Mouse (Mus musculus): ENCODE measurements around the gene Atg4d.
"Not testable (repeated sequence)": the region's sequence is repeated elsewhere in the genome, so short reads cannot be mapped to it uniquely, and the experiment has no call there.

Gene Atg4d

DNA sequence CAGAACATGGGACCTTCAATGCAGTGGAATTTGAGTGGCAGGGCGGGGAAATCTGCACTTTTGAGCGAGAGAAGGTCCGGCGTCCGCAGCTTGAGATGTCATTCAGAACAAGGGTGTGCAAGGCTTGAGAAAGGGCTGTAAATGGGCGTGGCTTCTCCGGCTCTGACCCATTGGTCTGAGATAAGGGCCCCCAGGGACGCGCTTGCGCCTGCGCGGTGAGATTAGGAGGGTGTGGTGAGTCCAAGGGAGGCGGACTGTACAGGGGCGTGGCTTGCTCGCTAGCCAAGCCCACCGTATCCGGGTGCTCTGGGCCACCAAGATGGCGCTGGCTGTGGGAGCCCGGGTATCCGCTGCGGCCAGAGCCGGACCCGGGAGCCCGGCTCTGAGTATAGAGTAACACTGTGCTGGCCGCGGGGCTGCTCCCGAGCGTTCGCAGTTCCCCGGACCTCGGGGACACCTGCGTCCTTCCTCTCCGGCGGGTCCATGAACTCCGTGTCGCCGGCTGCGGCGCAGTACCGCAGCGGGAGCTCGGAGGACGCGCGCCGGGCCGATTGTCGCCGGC is at the start of gene Atg4d:
Atg4d (plus strand) TSS at position 294 of the 562 bp plus-strand sequence.
- in situ Hi-C loops (cut with MboI, MseI) = no loop called here

DNA sequence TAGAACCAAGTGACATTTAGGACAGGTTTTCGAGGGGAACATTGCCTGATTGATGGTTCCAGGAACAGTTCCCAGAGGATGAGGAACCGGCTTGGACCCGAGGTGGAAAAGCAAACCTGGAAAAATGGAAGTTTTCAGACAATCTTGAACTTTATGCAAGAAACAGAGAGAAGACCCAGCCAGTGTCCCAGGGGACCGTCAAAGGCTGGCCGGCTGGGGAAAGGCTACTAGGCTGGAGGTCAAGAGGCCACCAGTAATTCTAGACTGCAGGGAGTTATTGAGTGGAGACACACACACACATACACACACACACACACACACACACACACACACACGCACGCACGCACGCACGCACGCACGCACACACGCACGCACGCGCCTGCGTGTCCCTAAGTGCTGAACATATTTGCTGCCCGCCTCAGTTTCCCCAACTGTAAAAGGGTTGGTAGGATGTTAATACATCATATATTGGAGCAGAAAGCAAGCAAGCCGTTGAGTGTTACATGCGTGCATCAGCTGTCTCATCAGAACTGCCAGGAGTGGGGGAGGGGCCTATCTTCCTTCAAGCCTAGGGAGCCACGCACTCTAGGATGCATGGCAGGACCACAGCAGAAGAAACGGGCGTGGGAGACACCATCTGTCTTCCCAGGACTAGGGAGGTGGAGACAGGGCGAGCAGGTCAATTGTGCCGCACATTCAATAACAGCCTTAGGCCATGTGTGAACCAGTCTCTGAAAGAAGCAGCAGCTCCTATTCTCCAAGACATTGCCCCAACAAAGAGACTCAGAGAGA is 48.8 kb upstream of the Atg4d start:
- in situ Hi-C loops (cut with MboI, MseI) = no loop called here

DNA sequence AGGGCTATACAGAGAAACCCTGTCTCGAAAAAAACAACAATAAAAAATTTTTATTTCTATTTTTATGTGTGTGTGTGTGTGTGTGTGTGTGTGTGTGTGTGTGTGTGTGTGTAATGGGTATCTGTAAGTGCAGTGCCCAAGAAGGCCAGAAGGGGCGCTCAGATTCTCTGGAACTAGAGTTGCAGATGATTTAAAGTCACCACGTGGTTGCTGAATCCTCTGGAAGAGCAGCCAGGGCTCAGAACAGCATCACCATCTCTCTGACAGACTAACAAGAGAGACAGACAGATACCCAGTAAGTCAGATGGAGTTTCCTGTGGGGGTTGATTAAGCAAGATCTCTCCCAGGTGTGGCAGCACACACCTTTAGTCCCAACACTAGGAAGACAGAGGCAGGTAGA is 45.3 kb upstream of the Atg4d start:
- in situ Hi-C loops (cut with MboI, MseI) = no loop called here

DNA sequence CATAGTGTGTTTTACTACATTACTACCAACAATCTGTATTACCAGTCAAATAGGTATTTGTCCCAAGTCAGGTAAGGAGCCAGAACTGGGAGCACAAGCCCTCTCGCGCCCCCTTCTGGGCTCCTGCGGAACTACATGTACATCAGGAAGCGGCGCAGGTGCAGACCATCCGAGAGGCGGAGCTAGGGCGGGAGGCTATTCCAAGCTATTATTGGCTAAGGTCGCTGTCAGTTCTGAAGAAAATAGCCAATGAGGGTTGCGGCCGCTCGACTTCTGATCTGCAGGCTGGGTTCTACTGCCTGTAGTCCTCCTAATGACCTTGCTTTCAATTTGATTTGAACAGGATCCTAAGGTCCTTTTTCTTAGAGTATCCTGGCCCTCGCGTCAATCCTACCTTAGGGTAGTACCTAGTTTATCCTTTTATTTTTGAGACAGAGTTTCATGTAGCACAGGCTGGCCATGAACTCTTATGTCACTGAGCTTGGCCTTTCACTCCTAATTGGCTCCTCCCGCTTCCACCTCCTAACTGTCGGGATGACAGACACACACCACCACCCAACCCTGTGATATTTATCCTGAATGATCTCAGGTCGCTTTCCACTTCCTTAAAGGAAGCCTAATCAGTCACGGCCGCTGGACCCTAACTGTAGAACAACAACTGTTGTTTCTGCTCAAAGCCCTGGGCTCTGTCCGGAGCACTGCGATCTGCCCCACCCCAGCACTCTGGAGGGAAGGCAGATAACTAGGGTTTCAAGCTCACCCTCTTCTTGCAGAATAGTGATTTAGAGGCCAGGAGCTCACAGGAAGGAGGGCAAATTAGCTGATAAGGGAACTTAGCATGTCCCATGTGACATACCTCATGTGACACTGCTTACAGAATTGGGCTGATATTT is 44.4 kb upstream of the Atg4d start:
- in situ Hi-C loops (cut with MboI, MseI) = no loop called here

DNA sequence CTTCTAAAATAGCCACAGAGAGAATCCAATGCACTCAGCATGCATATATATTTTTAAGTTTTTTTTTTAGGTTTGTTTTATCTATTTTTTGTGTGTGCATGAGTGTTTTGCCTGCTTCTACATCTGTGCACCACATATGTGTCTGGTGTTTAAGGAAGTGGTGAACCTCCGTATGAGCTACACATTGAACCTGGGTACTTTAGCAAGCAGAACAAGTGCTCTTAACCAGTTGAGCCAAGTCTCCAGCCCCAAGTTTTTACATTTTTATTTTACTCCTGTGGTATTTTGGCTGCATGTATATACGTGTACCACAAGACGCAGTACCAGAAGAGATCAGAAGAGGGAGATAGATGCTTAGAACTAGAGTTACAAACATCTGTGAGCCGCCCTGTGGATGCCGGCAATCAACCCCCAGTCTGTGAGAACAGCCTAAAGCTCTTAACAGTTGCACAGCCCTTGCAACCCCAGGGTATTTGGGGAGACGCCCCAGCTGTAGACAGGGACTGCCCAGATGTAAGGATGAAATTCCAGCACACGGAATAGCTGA is 43.6 kb upstream of the Atg4d start:
- in situ Hi-C loops (cut with MboI, MseI) = no loop called here

DNA sequence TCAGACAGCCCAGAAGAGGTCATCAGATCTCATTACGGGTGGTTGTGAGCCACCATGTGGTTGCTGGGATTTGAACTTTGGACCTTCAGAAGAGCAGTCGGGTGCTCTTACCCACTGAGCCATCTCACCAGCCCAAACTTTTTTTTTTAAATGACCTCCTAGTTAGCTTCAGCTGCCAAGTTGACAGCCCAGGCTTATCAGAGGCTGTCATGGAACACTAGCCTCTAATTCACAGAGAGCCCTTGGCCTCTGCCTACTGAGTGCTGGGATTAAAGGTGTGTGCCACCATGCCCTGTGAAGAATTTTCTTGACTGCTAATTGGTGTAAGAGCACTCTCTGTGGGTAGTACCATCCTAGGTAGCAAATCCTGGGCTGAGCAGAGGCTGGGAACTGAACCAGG is 41.6 kb upstream of the Atg4d start:
- in situ Hi-C loops (cut with MboI, MseI) = not testable (repeated sequence)

DNA sequence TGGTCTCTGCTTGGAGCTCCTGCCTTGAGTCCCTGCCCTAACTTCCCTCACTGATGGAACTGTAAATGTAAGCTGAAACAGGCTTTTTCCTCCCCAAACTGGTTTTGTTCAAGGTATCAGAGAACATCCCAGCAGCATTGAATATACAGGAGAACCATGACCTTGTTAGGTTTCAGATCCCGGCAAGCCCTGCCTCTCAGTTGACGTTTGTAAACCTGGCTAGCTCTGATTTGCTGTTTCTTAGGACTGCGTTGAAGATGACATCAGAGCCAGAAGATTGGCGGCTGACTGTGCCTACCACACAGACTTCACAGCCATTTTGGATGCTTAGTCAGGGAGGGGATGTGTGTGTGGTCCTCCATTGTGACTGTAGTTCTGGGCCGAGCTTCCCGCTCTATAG is 41.2 kb upstream of the Atg4d start:
- in situ Hi-C loops (cut with MboI, MseI) = no loop called here

DNA sequence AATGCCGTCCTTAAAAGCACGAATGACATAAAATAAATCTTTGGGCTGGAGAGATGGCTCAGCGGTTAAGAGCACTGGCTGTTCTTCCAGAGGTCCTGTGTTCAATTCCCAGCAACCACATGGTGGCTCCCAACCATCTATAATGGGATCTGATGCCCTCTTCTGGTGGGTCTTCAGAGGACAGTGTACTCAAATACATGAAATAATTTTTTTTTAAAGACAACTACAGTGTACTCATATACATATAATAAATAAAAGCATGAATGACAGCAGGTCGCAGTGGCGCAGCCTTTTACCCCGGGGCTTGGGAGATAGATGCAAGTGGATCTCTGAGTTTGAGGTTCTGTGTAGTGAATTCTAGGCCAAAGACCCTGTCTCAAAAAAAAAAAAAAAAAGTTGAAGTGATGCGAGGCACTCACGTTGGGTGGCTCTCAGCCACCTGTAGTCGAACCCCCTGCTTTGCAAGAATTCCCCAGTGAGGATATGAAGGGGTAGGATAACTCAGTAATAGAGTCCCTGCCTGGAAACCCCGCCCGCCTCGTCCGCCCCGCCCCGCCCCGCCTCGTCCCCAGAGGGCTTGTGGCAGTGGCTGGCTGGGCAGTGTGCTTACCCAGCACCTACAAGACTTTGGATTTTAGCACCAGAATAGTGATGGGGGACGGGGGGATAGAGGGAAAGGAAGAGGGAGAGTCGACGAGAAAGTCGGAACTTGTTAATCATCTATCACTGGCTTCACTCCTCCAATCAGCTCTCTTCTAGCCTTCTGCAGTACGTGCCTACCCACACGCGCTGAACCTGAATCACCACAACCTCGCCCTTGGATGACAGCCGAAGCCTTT is 40.3 kb upstream of the Atg4d start:
- in situ Hi-C loops (cut with MboI, MseI) = no loop called here

DNA sequence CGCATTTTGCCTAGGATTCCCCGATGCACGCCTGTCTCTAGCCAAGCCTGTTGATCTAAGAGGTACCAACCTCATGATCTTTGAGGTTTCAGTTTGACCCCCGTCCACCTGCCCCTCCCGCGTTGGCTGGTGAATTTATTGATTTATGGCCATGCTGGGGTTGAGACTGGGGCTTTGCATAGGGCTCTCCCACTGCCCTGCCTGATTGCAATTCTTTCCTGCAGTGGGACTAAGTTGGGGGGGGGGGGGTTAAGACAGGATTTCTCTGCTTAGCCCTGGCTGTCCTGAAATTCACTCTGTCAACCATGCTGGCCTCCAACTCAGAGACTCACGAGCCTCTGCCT is 39.7 kb upstream of the Atg4d start:
- in situ Hi-C loops (cut with MboI, MseI) = no loop called here

DNA sequence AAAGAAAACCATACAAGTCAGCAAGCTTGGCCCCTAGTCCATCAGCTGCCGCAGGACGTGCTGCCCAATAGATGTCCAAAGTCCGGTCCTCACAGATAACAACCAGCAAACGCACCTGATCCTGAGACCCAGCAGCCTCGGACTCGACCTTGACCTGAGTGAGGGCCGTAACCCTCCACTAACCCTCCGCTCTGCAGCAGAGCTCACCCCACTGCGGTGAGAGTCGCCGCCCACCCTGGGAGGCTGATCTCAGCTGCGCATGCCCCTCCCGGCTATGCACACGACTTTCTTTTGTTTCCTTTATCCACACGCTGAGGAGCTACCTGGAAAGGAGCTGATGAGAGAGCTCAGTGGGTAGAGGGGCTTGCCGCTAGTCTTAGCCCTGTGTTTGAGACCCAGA is 37.8 kb upstream of the Atg4d start:
- in situ Hi-C loops (cut with MboI, MseI) = no loop called here

DNA sequence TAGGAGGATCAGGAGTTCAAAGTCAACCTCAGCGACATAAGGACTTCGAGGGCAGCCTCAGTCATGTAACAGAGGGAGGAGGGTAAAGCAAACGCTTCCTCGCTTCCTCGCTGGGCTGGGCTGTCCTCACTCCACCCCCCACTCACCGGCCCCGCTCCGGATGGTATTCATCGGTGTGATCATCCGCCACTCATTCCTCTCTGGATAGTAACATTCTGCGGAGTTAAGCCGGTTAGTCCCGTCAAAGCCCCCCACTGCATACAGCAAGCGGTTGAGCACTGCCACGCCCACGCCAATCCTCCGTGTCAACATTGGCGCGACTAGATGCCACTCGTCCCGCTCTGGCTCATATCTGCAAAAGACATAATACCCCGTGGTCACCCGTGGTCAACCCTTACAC is 33.5 kb upstream of the Atg4d start:
- in situ Hi-C loops (cut with MboI, MseI) = no loop called here

DNA sequence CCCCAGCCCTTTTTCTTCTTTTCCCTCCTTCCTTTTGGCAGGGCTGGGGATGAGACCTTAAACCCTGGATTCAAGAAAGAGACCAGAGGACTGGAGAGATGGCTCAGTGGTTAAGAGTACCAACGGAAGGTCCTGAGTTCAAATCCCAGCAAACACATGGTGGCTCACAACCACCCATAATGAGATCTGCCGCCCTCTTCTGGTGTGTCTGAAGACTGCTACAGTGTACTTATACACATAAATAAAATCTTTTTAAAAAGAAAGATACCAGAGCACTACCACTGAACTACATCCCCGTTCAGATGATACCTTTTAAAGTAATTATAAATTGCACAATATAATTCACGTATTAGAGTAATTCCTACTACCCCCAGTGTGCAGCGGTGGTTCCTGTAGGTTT is 32.2 kb upstream of the Atg4d start:
- in situ Hi-C loops (cut with MboI, MseI) = no loop called here

DNA sequence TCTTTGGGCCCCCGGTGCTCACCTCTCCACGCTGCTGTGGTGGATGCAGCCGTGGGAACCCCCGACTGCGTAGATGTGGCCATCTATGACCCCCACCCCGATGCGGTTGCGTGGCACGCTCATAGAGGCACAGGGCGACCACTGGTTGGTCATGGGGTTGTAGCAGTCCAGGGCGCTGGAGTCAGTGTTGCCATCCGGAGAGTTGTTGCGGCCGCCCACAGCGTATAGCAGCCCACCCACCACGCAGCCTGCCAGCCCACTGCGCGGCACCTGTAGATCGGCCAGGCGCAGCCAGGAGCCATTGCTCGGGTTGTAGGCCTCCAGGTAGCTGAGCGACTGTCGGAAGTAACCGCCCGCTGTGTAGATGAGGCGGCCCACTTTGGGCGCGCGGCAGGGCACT is 31.7 kb upstream of the Atg4d start:
- in situ Hi-C loops (cut with MboI, MseI) = no loop called here

DNA sequence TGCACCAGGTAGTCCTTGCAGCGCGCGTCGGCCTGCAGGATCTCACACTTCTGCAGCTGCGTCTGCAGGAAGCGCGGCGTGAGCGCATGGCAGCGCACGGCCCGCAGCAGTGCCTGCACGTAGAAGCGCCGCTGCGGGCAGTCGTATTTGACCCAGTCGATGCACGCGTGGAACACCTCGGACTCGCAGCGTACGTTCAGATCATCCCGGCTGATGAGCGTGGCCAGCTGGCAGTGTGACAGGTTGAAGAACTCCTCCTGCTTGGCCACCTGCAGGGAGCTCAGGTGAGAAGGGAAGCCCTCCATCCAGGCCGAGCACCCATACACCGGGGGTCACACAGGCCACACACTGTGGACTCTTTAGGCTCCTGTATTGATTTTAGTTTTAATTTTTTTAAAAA is 31.3 kb upstream of the Atg4d start:
- in situ Hi-C loops (cut with MboI, MseI) = no loop called here

DNA sequence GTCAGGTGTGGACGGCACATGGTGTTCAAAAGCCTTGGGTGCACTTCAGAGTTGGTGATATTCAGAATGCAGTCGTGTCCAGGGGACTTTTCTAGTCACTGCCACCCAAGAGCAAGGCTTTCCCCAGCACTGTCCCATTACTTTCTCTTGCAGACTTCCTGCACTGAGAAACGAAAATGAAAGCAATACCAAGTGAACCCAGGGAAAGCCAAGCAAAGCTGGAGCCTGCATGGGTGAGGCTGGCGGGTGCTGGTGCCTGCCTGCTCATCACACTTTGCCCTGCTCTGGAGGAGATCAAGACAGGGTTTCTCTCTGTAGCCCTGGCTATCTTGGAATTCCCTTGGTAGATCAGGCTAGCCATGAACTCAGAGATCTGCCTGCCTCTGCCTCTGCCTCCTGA is 29.8 kb upstream of the Atg4d start:
- in situ Hi-C loops (cut with MboI, MseI) = no loop called here

DNA sequence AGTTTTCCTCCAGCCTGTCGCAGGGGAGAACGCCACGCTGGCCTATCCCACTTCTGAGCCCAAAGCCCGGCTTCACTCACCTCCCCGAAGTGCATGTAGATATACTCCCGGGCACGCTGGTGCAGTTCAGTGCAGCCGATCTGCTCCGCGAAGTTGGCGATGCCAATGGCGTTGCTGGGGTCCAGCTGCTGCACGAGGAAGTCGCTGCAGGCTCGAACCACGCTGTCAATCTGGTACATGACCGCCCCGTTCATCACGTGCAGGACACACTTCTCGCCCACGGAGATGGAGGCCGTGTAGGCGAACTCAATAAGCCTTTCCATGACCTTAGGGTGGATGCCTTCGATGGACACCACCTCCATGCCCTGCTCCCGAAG is 28.1 kb upstream of the Atg4d start:
- in situ Hi-C loops (cut with MboI, MseI) = no loop called here

DNA sequence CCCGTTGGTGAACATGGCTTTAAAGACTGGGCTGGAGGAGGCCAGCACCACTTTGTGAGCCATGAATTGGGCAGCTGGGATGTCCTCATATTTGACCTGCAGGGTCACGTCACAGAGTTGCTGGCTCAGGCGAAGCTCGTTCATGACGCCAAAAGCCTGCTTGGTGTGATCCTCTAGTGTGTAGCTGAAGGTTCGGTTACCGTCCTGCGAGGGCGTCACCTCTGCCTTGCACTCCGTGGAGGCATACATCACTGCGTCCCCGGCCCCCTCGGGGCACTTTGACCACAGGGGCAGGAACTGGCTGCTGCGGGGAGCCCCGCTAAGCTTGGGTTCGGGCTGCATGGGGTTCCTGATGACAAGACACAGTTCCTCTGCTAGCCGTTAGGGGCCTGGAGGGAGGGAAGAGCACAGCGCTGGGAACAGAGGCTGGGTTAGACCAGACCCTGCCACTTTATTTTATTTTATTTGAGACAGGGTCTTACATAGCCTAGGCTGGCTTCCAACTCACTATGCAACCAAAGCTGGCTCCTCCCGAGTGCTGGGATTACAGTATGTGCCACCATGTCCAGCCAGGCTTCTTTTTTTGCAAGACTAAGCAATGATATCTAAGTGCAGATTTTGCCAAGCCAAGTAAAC is 27.6 kb upstream of the Atg4d start:
- in situ Hi-C loops (cut with MboI, MseI) = no loop called here

DNA sequence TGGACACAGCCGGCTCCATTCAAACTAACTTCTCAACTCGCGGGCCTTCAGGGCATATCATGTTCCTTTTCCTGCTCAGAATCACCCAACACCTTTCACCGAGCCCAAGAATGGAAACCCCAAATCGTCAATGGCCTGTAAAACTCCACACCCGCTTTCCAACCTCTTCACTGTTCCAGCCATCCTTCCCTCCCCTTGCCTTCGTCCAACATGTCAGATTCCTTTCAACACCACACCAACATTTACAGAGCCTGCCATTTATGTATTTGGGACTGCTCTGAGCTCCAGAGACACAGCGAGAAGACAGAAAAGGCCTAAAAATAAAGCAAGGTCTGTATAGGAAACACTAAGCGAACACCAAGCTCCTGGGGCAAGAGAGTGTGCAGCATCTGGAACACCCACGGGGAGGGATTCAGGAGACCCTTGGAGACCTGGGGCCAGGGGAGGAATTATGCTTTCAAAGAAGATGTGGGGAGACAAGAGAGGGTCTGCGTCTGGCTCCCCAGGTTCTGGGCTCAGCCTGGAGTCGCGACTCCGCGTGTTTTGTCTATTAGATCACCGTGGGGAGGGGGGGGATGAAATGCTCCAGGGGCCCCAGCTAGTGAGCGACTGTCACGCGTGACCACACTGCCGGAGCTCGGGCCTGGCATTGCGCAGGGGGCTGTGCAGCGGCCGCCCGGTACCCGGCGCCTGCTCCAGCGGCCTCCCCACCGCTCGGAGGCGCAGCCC is 26.9 kb upstream of the Atg4d start:
- in situ Hi-C loops (cut with MboI, MseI) = no loop called here

DNA sequence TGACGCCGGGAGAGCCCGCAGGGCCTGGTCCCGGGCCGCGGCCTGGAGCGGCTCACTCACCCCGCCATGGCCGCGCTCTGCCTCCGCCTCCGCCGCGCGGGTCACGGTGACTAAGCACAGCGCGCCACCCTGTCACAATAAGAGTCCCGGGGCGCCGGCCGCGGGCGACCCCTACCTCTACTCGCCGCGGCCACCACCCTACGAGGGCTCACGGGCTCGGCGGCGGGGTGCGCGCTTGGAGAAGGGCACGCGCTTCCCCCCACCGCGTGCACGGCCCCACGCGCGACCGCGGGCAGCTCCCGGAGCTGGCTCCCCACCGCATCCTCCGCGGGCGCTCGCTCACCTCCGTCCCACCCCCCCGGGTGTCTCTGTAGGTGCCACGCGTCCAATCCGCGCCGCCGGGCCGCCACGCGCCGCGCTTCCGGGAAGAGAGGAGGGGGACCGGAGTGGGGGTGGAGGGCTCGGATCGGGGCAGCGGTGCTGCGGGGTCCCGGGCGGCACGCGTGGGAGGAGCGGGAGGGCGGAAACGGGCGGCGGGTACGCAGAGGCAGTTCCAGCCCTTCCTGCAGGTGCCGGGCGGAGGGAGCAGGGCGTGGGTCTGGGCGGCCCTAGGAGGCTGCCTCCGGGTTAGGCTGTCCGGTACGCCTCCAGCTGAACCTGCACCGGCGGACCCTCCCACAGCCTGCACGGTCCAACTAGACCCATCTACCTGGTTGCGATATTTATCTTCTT is 26.2 kb upstream of the Atg4d start, which contains the start of gene Keap1:
Keap1 (minus strand) TSS at position 629 of the 732 bp plus-strand sequence.
- in situ Hi-C loops (cut with MboI, MseI) = no loop called here

DNA sequence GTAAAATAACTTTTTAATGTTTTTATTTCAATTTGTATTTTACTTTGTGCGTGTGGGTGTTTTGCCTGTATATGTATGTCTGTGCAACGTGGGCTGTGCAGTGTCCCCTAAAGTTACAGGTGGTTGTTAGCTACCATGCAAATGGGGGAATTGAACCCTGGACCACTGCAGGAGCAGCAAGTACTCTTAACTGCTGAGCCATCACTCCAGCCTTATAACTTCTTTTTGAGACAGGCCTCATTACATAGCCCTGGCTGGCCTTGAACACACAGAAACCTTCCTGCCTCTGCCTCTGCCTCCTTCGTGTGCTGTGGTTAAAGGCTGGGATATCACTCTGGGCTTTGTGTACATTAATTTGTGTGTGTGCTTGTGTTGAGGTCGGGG is 25.6 kb upstream of the Atg4d start:
- in situ Hi-C loops (cut with MboI, MseI) = no loop called here

Data from regulatory T cell (primary cell).